Mouse (Mus musculus) gastrocnemius, postnatal 25 days (tissue): ENCODE measurements around the gene Ugt1a8. TPM values are rescaled to one million over a fixed set of nuclear protein-coding genes. Genes with fewer than 3 reads are reported as not detected.

Experiments used
- DNase-seq: peaks from one replicate; pipeline ENCODE4 v3.0.0; 2022
- total RNA-seq, 2 experiments: library from RNA; stranded (reverse); gene quantifications; 1 replicate in 1 of 2; 2 replicates in 1 of 2; pipeline ENCODE4 v1.2.3; 2021

Gene Ugt1a8
- total RNA-seq, 2 experiments from 2014 or later: not detected

GRCm38 (mm10) chr1:88235894-88236415, 148.3 kb downstream of the Ugt1a8 start:
- no peak for DNase-seq

DNA sequence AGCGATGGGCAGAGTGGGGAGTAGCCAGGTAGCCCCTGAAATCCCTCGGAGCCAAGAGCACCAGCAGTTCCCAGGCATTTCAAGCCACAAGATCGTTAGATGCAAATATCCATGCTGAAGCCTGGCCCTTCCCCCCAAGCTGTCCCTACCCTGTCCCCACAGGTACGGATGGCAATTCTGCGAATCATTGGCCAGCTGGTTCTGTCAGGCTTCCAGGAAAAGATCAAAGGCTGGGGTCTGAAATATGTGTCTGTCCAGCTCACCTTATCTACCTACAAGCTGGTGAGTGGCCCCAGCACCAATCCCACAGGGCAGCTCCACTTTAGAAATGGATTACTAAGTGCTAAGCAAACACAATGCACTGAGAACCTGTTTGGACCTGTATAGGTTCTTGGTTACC, 149.7 kb downstream of the Ugt1a8 start:
- no peak for DNase-seq

DNA sequence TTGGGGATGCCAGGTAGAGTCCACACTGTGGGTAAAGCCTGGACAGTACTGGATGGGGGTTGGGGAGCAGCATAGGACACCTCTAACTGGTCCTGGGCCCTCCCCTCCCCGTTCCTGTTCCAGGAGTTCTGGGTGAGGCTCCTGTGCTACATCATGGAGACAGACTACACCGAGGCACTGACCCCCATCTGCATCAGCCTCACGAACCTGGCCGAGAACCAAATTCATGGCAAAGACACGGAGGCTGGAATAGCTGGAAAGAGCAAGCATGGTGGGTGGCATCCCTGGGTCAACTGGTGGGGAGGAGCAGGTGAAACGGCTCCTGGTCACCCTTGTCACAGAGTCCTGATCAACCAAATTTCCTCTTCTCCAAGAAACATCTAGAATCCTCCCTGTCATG, 151.2 kb downstream of the Ugt1a8 start:
- DNase-seq: no peak

DNA sequence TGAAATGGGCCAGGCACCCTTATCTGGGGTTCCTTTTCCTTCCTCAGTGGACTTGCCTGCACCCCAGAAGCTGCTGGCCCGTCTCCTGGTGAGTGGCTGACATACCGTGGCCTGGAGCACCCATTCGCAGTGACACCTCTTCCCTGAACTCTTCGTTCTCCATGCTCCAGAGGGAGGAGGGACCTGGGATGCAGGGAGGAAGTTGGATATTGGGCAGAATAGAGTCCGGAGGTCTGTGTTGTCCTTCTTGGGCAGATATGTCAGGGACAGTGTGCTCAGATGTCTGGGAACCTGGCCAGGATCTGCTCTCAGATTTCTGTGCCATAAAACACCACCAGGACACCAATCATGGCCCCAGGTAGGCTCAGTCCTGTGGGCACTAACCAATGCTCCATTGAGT, 152.5 kb downstream of the Ugt1a8 start:
- DNase-seq: no peak

- DNase-seq: no peak
These were observed 153.0 kb downstream of the Ugt1a8 start for GRCm38 (mm10) chr1:88240579-88240978.

- DNase-seq: no peak
These were observed 156.2 kb downstream of the Ugt1a8 start for GRCm38 (mm10) chr1:88243861-88244260.

DNA sequence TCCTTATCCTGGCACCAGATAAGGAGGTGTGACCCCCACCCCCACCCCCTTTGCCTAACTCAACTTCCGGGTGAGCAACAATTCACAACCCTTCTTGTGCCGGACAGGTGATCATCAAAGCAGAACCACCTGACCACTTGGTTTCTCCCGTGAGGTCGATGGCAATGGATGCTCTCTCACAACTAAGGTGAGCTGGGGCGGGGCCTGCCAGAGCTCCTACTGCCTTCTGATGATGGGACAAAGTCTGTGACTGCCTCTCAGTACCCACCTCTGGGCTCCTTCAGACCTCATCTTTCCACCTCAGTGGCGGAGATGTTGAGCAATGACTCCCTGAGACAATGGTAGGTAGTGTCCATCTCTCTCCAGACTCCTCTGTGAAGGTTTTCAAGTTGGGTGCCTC, 158.3 kb downstream of the Ugt1a8 start:
- DNase-seq: no peak

- no peak for DNase-seq
These were observed 158.8 kb downstream of the Ugt1a8 start for GRCm38 (mm10) chr1:88246386-88246785.

DNA sequence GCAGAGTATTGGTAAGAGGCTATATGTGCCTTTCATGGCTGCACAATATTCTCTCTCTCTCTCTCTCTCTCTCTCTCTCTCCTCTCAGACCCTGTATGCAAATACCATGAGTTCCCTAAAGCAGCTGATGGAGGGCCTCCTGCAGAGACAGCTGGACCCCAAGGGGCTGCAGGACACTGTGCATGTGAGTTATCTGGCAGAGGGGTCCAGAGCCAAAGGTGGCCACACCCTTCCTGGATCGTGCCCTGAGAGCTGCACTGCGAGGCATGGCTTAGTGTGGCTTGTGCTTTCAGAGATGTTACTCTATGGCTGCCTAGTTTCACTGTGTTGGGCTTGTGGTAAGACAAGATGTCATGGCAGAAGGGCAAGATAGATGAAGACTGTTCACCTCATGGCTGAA, 160.0 kb downstream of the Ugt1a8 start:
- no peak for DNase-seq

- no peak for DNase-seq
These were observed 161.0 kb downstream of the Ugt1a8 start for GRCm38 (mm10) chr1:88248658-88249057.

- DNase-seq: no peak
These were observed 162.0 kb downstream of the Ugt1a8 start for GRCm38 (mm10) chr1:88249596-88249995.

DNA sequence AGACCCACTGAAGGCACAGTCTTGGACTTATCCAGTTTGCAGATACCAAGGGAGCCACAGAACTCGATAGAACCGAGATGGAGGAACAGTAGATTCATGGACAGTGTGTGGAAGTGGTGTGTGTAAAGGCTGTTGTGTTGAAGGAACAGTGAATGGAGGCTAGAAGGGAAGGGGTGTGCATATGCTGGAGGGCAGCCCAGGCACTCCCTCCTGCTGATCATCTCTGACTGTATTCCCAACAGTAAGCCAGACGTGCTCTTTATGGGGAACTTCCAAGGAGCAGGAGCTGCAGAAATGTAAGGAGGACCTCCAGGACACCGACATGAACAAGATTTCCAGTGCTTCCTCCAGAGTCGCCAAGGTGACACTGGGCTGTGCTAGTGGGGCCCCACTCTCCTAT, 162.4 kb downstream of the Ugt1a8 start:
- DNase-seq: no peak

- no peak for DNase-seq
These were observed 165.5 kb downstream of the Ugt1a8 start for GRCm38 (mm10) chr1:88253106-88253505.

DNA sequence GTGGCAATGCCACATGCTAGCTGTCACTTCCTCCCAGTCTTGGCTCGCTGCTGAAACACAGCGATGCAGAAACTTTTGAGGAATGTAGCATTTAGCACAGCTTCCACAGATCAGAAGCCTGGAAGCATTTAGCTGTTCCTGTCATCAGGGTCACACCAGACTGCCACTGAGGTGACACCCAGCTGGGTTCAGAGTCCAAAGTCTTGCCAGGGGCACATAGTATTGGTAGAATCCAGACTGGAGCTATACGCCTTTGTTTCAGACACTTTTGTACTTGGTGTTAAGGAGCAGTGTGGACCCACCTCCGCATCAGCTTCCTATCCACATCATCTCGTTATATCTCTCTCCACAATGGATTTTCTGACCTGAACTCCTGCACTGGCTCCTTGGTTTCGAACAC, 165.9 kb downstream of the Ugt1a8 start:
- no peak for DNase-seq

DNA sequence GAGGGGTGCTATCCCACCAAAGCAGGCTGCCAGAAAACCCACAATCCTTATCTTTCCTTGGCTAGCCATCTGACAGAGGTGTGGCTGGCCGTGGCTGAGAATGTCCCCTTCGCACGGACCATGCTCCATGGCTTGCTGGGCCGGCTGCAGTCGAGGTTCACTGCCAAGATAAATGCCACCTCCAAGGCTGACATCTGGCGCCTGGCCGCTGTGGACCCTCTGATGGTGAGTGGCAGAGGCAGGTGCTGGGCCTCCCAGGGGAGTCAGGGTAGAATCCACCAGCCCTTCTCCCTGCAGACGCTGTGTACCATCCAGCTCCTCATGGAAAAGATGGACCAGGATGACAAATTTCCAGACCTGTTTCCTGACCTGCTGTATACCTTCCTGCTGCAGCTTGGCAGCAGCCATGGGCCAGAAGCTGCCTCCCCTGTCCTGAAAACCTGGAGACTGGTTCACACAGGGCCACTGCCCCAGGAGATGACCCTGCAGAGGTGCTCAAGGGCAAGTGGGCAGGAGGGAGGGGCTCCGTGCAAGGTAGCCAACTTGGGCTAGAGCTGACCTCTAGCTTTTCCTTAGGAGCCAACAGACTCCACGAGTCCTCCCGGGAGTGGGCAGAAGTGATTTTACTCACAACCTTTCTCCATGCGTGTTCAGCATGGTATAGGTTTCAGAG, 167.3 kb downstream of the Ugt1a8 start:
- DNase-seq: no peak

- no peak for DNase-seq
These were observed 167.8 kb downstream of the Ugt1a8 start for GRCm38 (mm10) chr1:88255466-88255857.

DNA sequence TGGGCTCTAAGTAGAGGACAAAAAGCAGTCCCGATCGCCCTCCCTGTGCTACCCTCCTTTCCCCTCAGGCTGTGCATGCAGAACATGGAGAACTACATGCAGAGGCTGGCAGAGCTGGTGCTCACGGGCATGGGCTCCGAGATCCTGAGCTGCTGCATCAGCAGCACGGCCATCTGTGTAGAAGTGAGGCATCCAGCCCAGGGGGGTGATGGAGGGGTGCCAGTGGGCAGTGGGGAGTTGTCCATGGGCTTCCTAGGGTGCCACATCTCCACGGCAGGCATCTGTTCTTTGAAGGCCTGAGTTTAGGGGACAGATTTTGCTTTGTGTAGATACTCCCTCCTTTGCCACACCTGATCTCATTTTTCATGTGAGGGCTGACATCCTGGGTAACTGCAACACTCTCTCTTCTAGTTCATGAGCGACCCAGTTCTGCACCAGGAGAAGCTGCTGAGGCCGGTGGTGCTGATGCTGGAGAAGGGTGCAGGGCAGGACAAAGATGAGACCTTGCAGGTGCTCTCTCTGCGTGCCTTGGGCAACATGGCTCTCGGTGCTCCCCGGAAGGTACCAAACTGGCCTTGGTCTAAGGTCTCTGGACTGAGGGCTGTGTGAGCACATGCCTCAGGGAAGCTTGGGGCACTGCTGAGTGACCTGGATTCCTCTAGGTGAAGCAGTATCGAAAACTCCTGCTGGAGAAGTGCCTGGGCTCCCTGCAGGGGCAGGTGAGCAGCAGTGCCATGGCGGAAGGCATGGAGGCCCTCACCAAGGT, 168.6 kb downstream of the Ugt1a8 start:
- no peak for DNase-seq

DNA sequence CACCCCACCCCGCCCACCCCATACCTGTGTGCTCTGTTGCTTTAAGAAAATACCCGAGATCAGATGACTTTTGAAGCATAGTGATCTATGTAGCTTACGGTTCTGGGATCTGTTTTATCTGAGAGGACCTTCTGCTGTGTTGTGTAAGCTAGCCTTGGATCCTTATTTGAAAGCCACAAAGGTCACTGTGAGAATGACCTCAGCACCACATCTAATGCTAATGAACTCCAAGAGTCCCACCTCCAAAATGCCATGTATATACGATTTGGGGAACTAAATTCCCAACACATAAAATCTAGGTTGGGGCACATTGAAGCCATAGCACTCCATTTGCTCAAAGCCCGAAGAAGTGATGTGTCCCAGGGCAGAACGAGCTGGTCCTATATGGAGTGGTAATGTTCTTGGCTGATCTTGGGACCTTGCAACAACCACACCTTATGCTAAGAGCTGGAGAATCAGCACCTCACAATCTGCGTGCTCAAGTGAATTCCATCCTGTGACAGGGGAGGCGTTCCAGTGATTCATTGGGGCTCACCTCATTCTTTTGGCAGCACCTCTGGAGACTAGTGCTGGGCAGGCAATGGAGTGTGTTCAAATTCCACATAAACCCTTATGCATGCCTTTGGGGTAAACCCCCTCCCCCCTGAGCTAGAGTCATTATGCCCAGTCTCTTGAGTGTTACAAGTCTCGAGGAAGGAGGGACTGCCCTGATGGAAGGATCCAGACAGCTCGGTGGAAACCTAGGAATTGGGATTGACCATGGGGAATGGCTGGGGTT, 169.5 kb downstream of the Ugt1a8 start:
- DNase-seq: no peak

DNA sequence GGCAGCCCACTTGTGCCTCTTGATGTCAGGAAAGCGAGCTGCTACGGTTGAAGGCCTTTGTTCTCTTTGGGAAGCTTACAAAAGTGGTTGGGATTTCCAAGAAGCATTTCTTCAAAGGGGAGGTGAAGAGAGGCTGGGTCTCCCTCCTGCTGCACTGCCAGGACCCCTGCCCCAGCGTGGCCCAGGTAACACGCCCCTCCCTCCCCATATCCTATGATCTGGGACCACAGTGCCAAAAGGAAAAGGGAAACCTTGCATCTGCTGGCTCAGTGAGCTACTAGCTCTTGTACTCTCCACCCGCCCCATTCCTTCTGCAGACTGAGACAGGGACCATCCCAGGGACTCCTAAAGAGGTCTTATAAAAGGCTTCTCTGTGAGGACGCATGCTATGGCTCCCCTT, 170.1 kb downstream of the Ugt1a8 start:
- DNase-seq: no peak

DNA sequence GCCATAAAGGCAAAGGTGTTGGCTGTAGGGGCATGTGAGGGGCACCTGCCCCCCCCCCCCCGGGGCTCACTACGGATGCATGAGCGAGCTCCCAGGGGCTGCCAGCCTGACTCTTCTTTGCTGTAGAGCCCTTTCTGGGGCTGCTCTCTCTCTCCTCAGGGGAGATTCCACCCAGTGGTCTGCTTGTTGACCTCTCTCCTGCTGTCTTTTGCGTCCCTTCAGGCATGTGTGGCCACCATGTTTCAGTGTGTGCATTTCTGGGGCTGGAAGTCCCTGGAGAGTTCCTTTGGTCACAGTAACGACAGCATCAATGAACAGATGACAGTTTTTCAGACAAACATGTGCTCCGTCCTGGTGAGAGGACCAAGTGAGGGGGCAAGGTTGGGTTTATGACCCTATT, 170.7 kb downstream of the Ugt1a8 start:
- DNase-seq: no peak

- DNase-seq: no peak
These were observed 171.4 kb downstream of the Ugt1a8 start for GRCm38 (mm10) chr1:88258881-88259642.

GRCm38 (mm10) chr1:88259643-88260024, 172.0 kb downstream of the Ugt1a8 start:
- DNase-seq: no peak
